Mouse (Mus musculus) brain, embryonic 18.5 days (tissue): ENCODE measurements at regions not wholly inside any gene's neighbourhood (a gene's known extent, or its start where the extent isn't known, plus 50 kb on each side); places are given as distances from the start of the nearest gene placed in this dataset.

ENCODE experiments used
- DNase-seq: peaks from one replicate; pipeline ENCODE4 v3.0.0-alpha.2; 2012; ENCODE audit warnings: low read depth, low spot score

DNA sequence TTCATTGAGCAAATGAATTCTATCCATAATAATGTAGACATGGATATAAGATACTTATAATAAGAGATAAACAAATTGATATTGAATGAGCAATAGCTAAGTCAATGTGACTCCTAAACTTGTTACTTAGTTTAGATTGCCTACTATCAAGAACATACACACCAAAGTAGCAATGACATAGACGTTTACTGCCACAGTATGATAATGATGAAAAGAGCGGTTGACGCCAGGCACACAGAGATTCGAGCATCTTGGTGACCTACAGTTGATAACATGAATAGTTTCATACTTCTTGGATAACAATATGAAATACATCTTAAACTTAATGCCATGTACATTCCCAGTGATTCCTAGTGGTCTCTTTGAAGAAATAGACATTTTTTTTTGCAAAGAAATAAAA is 55.9 kb upstream of the Tbc1d2b start:
- DNase-seq, result no peak
